Mouse (Mus musculus) kidney, embryonic 14.5 days (tissue): ENCODE measurements at regions not wholly inside any gene's neighbourhood (a gene's known extent, or its start where the extent isn't known, plus 50 kb on each side); places are given as distances from the start of the nearest gene placed in this dataset.

Experiments used
- ATAC-seq: fragments of 200-750 bp; cut with Nextera tagmentation; 2 replicates; pipeline ENCODE4 v1.8.0; 2017; ENCODE audit warnings: moderate number of reproducible peaks, mild to moderate bottlenecking, moderate TSS enrichment, moderate library complexity; ENCODE audit not compliant: low FRiP score, low TSS enrichment
- H3K27ac ChIP-seq: fragments of 300-500 bp; sonication (generic); 2 replicates; pipeline ENCODE4 v1.5.1; 2014; ENCODE audit warnings: low read depth, mild to moderate bottlenecking, low read length, moderate library complexity, mixed read lengths
- H3K27me3 ChIP-seq: fragments of 300-500 bp; sonication (generic); 2 replicates; pipeline ENCODE4 v1.6.1; 2014; ENCODE audit warnings: mild to moderate bottlenecking, low read length; ENCODE audit not compliant: control insufficient read depth, insufficient read depth
- H3K36me3 ChIP-seq: fragments of 300-500 bp; sonication (generic); 2 replicates; pipeline ENCODE4 v1.6.1; 2014; ENCODE audit warnings: low read length, mixed read lengths; ENCODE audit not compliant: control insufficient read depth, insufficient read depth
- H3K4me1 ChIP-seq: fragments of 300-500 bp; sonication (generic); 2 replicates; pipeline ENCODE4 v1.6.1; 2014; ENCODE audit warnings: low read length, mixed read lengths; ENCODE audit not compliant: control insufficient read depth, insufficient read depth
- H3K4me2 ChIP-seq: fragments of 300-500 bp; sonication (generic); replicated peaks from 2 replicates; pipeline ENCODE4 v1.6.1; 2014; ENCODE audit warnings: low read depth, mild to moderate bottlenecking, low read length
- H3K4me3 ChIP-seq: fragments of 300-500 bp; sonication (generic); 2 replicates; pipeline ENCODE4 v1.5.1; 2014; ENCODE audit warnings: mild to moderate bottlenecking, low read length
- H3K9ac ChIP-seq: fragments of 300-500 bp; sonication (generic); 2 replicates; pipeline ENCODE4 v1.6.1; 2014; ENCODE audit warnings: low read depth, mild to moderate bottlenecking, low read length, moderate library complexity
- H3K9me3 ChIP-seq: fragments of 300-500 bp; sonication (generic); 2 replicates; pipeline ENCODE4 v1.6.1; 2016; ENCODE audit warnings: low read length; ENCODE audit not compliant: control insufficient read depth
- WGBS: fragments of 180-500 bp; shearing (Covaris S2); extraction: QIAGEN DNeasy Blood & Tissue Kit; methylation state at CpG from one replicate; pipeline ENCODE4 v1.1.7; 2014; 5-methylcytosine and 5-hydroxymethylcytosine counted together

- no peak overlapping the region for H3K4me3 ChIP-seq
- H3K4me2 ChIP-seq: no peak overlapping the region
- no peak overlapping the region for H3K27ac ChIP-seq
- 96% methylated on average over 3 of the region's 3 CpGs for WGBS
- ATAC-seq: no peak
- H3K4me1 ChIP-seq: no peaks in the 10 kb centered on the region
- no peaks in the 10 kb centered on the region for H3K36me3 ChIP-seq
- no peak overlapping the region for H3K9ac ChIP-seq
- no peaks in the 10 kb centered on the region for H3K27me3 ChIP-seq
- no peaks in the 10 kb centered on the region for H3K9me3 ChIP-seq
Observed at GRCm38 (mm10) chr14:105950924-105951323, 54.3 kb upstream of the Spry2 start.

- Histone ChIP-seq H3K27me3 (no peaks in the 10 kb centered on the region), H3K4me1 (no peaks in the 10 kb centered on the region), H3K9me3 (no peaks in the 10 kb centered on the region), H3K4me3 (no peak overlapping the region), H3K27ac (no peak overlapping the region), H3K36me3 (no peaks in the 10 kb centered on the region), H3K9ac (no peak overlapping the region), H3K4me2 (no peak overlapping the region)
- no peak for ATAC-seq
- WGBS: 93% methylated on average over 11 of the region's 11 CpGs
Observed at GRCm38 (mm10) chr14:105955082-105955481, 58.5 kb upstream of the Spry2 start.

- Histone ChIP-seq H3K9ac (no peak overlapping the region), H3K36me3 (no peaks in the 10 kb centered on the region), H3K27ac (no peak overlapping the region), H3K9me3 (no peaks in the 10 kb centered on the region), H3K4me3 (no peak overlapping the region), H3K4me2 (no peak overlapping the region), H3K4me1 (no peaks in the 10 kb centered on the region), H3K27me3 (no peaks in the 10 kb centered on the region)
- 77% methylated on average over 4 of the region's 4 CpGs for WGBS
- ATAC-seq: no peak
Observed at GRCm38 (mm10) chr14:105956796-105957195, 60.2 kb upstream of the Spry2 start.

GRCm38 (mm10) chr14:105958005-105958404 is 61.4 kb upstream of the Spry2 start:
- WGBS: 87% methylated on average over 7 of the region's 7 CpGs
- H3K27ac ChIP-seq: no peak overlapping the region
- H3K9ac ChIP-seq: no peak overlapping the region
- no peaks in the 10 kb centered on the region for H3K36me3 ChIP-seq
- H3K4me1 ChIP-seq: no peaks in the 10 kb centered on the region
- no peaks in the 10 kb centered on the region for H3K27me3 ChIP-seq
- no peak for ATAC-seq
- no peak overlapping the region for H3K4me2 ChIP-seq
- no peak overlapping the region for H3K4me3 ChIP-seq
- H3K9me3 ChIP-seq: no peaks in the 10 kb centered on the region

- ATAC-seq: peak; percentile 91
- H3K4me3 ChIP-seq: no peak overlapping the region
- peak overlapping the region; percentile 87 for H3K27ac ChIP-seq
- no peak overlapping the region for H3K9ac ChIP-seq
- no peaks in the 10 kb centered on the region for H3K9me3 ChIP-seq
- H3K27me3 ChIP-seq: no peaks in the 10 kb centered on the region
- H3K36me3 ChIP-seq: no peaks in the 10 kb centered on the region
- 39% methylated on average over 15 of the region's 15 CpGs for WGBS
- 0 out of 2 replicates have a peak, but pooled peaks cover 3% of the 10 kb centered on the region for H3K4me1 ChIP-seq
- H3K4me2 ChIP-seq: no peak overlapping the region; the same call in 1 of the 2 replicates
Observed at GRCm38 (mm10) chr14:105979544-105980323, 83.1 kb upstream of the Spry2 start.

- Histone ChIP-seq H3K9me3 (no peaks in the 10 kb centered on the region), H3K36me3 (no peaks in the 10 kb centered on the region), H3K4me3 (no peak overlapping the region), H3K27me3 (no peaks in the 10 kb centered on the region), H3K4me2 (no peak overlapping the region), H3K4me1 (0 out of 2 replicates have a peak, but pooled peaks cover 3% of the 10 kb centered on the region), H3K27ac (peak overlapping the region; percentile 87), H3K9ac (no peak overlapping the region)
- ATAC-seq: no peak
- 11% methylated on average over 5 of the region's 5 CpGs for WGBS
Observed at GRCm38 (mm10) chr14:105980324-105980680, 83.7 kb upstream of the Spry2 start.

GRCm38 (mm10) chr14:105987341-105987882 is 90.8 kb upstream of the Spry2 start:
- Histone ChIP-seq H3K36me3 (no peaks in the 10 kb centered on the region), H3K27me3 (no peaks in the 10 kb centered on the region), H3K4me3 (no peak overlapping the region), H3K27ac (no peak overlapping the region), H3K9ac (no peak overlapping the region), H3K4me1 (no peaks in the 10 kb centered on the region), H3K4me2 (no peak overlapping the region), H3K9me3 (no peaks in the 10 kb centered on the region)
- WGBS: 97% methylated on average over 4 of the region's 4 CpGs
- ATAC-seq: no peak

GRCm38 (mm10) chr14:105988738-105989137 is 92.1 kb upstream of the Spry2 start:
- Histone ChIP-seq H3K4me3 (no peak overlapping the region), H3K4me2 (no peak overlapping the region), H3K27me3 (no peaks in the 10 kb centered on the region), H3K4me1 (no peaks in the 10 kb centered on the region), H3K9me3 (no peaks in the 10 kb centered on the region), H3K27ac (no peak overlapping the region), H3K36me3 (no peaks in the 10 kb centered on the region), H3K9ac (no peak overlapping the region)
- ATAC-seq: no peak

- no peak overlapping the region for H3K9ac ChIP-seq
- H3K36me3 ChIP-seq: no peaks in the 10 kb centered on the region
- H3K4me2 ChIP-seq: no peak overlapping the region
- H3K9me3 ChIP-seq: no peaks in the 10 kb centered on the region
- no peaks in the 10 kb centered on the region for H3K27me3 ChIP-seq
- no peak overlapping the region for H3K4me3 ChIP-seq
- H3K27ac ChIP-seq: no peak overlapping the region
- 73% methylated on average over 3 of the region's 3 CpGs for WGBS
- ATAC-seq: no peak
- H3K4me1 ChIP-seq: no peaks in the 10 kb centered on the region
Observed at GRCm38 (mm10) chr14:105993124-105993523, 96.5 kb upstream of the Spry2 start.
